Comparison of ENCODE assay signal across 11 mouse cellular contexts in genomic region chr2:9681691-9682152, GRCm38 (mm10).
DNase-seq lines count a peak whose midpoint lies in the region; ATAC-seq and TF ChIP-seq lines count a peak whose summit lies in the region.
"Had no signal": no experiment of that assay in that cellular context is flagged by ENCODE, and none has a peak within 500 bp of the region (broad histone marks: within the 10 kb centered on the region; RNA-seq: fewer than 3 reads in every experiment).

No protein-coding gene starts in this region.

- no peak for ATAC-seq in liver, embryonic 14.5 days (ENCODE audit: insufficient read depth)
- ATAC-seq in intestine, embryonic 16.5 days, result no peak
- no peak for ATAC-seq in kidney, embryonic 14.5 days (ENCODE audit: low FRiP score, low TSS enrichment)
- ATAC-seq: intestine, embryonic 15.5 days had no signal

- no peaks in the 10 kb centered on the region for H3K36me3 ChIP-seq in liver, embryonic 14.5 days (replicated peaks; ENCODE audit: control insufficient read depth, insufficient read depth, low read depth)
- H3K36me3 ChIP-seq in intestine, embryonic 16.5 days (ENCODE audit: control insufficient read depth, insufficient read depth, low read length), result no peaks in the 10 kb centered on the region
- H3K36me3 ChIP-seq in kidney, embryonic 14.5 days (ENCODE audit: control insufficient read depth, insufficient read depth, low read length), result no peaks in the 10 kb centered on the region
- H3K36me3 ChIP-seq: embryonic facial prominence, embryonic 12.5 days; intestine, embryonic 15.5 days had no signal

- no peaks in the 10 kb centered on the region for H3K27me3 ChIP-seq in liver, embryonic 14.5 days (ENCODE audit: control insufficient read depth, insufficient read depth, low read length)
- H3K27me3 ChIP-seq in intestine, embryonic 16.5 days (replicated peaks; ENCODE audit: control insufficient read depth, insufficient read depth, low read length), result no peaks in the 10 kb centered on the region
- H3K27me3 ChIP-seq in kidney, embryonic 14.5 days (ENCODE audit: control insufficient read depth, insufficient read depth, low read length), result no peaks in the 10 kb centered on the region
- H3K27me3 ChIP-seq: embryonic facial prominence, embryonic 12.5 days; intestine, embryonic 15.5 days had no signal

- WGBS in liver, embryonic 14.5 days (ENCODE audit: insufficient replicate concordance), result 12% methylated on average over 7 of the region's 7 CpGs
- 49% methylated on average over 7 of the region's 7 CpGs for WGBS in intestine, embryonic 16.5 days
- WGBS in kidney, embryonic 14.5 days, result 59% methylated on average over 7 of the region's 7 CpGs

- no peak for TF ChIP-seq EP300 in liver, embryonic 14.5 days (IDR thresholded peaks at IDR 0.05; ENCODE audit: low read depth)

- H3K9me3 ChIP-seq in liver, embryonic 14.5 days (ENCODE audit: control insufficient read depth, low read length), result no peaks in the 10 kb centered on the region
- H3K9me3 ChIP-seq in intestine, embryonic 16.5 days (ENCODE audit: control insufficient read depth, low read length), result no peaks in the 10 kb centered on the region
- no peaks in the 10 kb centered on the region for H3K9me3 ChIP-seq in kidney, embryonic 14.5 days (ENCODE audit: control insufficient read depth, low read length)
- H3K9me3 ChIP-seq: embryonic facial prominence, embryonic 12.5 days; intestine, embryonic 15.5 days had no signal

- TF ChIP-seq CTCF in liver, embryonic 14.5 days (IDR thresholded peaks at IDR 0.05; ENCODE audit: low read depth), result no peak
- no peak for TF ChIP-seq CTCF in gastrocnemius, adult 2 months (IDR thresholded peaks at IDR 0.05)

- H3K4me2 ChIP-seq in liver, embryonic 14.5 days (ENCODE audit: low read depth), result no peak overlapping the region
- no peak overlapping the region for H3K4me2 ChIP-seq in intestine, embryonic 16.5 days (ENCODE audit: low read depth, low read length)
- no peak overlapping the region for H3K4me2 ChIP-seq in kidney, embryonic 14.5 days (replicated peaks; ENCODE audit: low read depth, low read length)
- H3K4me2 ChIP-seq: embryonic facial prominence, embryonic 12.5 days; intestine, embryonic 15.5 days had no signal

- peak; percentile 4 for DNase-seq in embryo, embryonic 11 days
- DNase-seq in embryo, embryonic 10 days (ENCODE audit: low spot score), result no peak
- DNase-seq in heart, adult 8-10 months (ENCODE audit: low spot score), result peak; percentile 13
- peak in 2 of 3 experiments; percentile 2 to 4 for DNase-seq in liver, embryonic 14.5 days (ENCODE audit: low read depth in 3 of 3, low spot score in 3 of 3)
- peak; percentile 89 for DNase-seq in thymus, postnatal 0 days (ENCODE audit: low spot score)
- DNase-seq in gastrocnemius, adult 2 months, result no peak

- no peak overlapping the region for H3K27ac ChIP-seq in liver, embryonic 14.5 days
- H3K27ac ChIP-seq in intestine, embryonic 16.5 days (ENCODE audit: low read length), result no peak overlapping the region
- H3K27ac ChIP-seq in kidney, embryonic 14.5 days (ENCODE audit: low read depth, low read length), result no peak overlapping the region
- no peak overlapping the region for H3K27ac ChIP-seq in gastrocnemius, adult 2 months
- H3K27ac ChIP-seq: embryonic facial prominence, embryonic 12.5 days; intestine, embryonic 15.5 days; macrophage had no signal

- intact Hi-C loops in gastrocnemius, adult 2 months (cut with DNase I), result no loop called here

- H3K4me3 ChIP-seq in liver, embryonic 14.5 days (ENCODE audit: insufficient read depth in 1 of 2, low read depth in 2 of 2, low read length in 2 of 2), result no peak overlapping the region
- H3K4me3 ChIP-seq in intestine, embryonic 16.5 days (ENCODE audit: low read length), result no peak overlapping the region
- H3K4me3 ChIP-seq in kidney, embryonic 14.5 days (ENCODE audit: low read length), result no peak overlapping the region
- H3K4me3 ChIP-seq in gastrocnemius, adult 2 months, result no peak overlapping the region
- H3K4me3 ChIP-seq: embryonic facial prominence, embryonic 12.5 days; intestine, embryonic 15.5 days had no signal

- no peak overlapping the region for H3K9ac ChIP-seq in liver, embryonic 14.5 days (replicated peaks)
- H3K9ac ChIP-seq in intestine, embryonic 16.5 days (ENCODE audit: low read depth, low read length), result no peak overlapping the region
- H3K9ac ChIP-seq in kidney, embryonic 14.5 days (ENCODE audit: low read depth, low read length), result no peak overlapping the region
- H3K9ac ChIP-seq: embryonic facial prominence, embryonic 12.5 days; intestine, embryonic 15.5 days had no signal

- peaks cover 0 to 3% of the 10 kb centered on the region in 2 experiments; a peak in 2 of 4 replicates for H3K4me1 ChIP-seq in liver, embryonic 14.5 days (replicated peaks; ENCODE audit: control insufficient read depth in 2 of 2, insufficient read depth in 2 of 2, low read length in 1 of 2)
- no peaks in the 10 kb centered on the region for H3K4me1 ChIP-seq in intestine, embryonic 16.5 days (ENCODE audit: control insufficient read depth, insufficient read depth, low read length)
- no peaks in the 10 kb centered on the region for H3K4me1 ChIP-seq in kidney, embryonic 14.5 days (ENCODE audit: control insufficient read depth, insufficient read depth, low read length)
- H3K4me1 ChIP-seq: embryonic facial prominence, embryonic 12.5 days; intestine, embryonic 15.5 days had no signal

Comparison
In these comparisons a context has a peak if more than half of its experiments do, and no peak if none do; other contexts are left out.
1. DNase-seq: peak in embryo, embryonic 11 days (single experiment), heart, adult 8-10 months (single experiment), liver, embryonic 14.5 days (2 of 3) and thymus, postnatal 0 days (single experiment); none in embryo, embryonic 10 days (single experiment) and gastrocnemius, adult 2 months (single experiment).